In genomic region chr1:86542584-86542983, GRCm38 (mm10) we compare ENCODE assay signal across 28 mouse cellular contexts. TPM values are rescaled to one million over a fixed set of nuclear protein-coding genes. Genes with fewer than 3 reads are reported as not detected.
DNase-seq lines count a peak whose midpoint lies in the region; ATAC-seq and TF ChIP-seq lines count a peak whose summit lies in the region.
"Had no signal": no experiment of that assay in that cellular context is flagged by ENCODE, and none has a peak within 500 bp of the region (broad histone marks: within the 10 kb centered on the region; RNA-seq: fewer than 3 reads in every experiment).

No protein-coding gene starts in this region.

- peaks cover 4% of the 10 kb centered on the region; the same call in 1 of the 2 replicates for H3K4me1 ChIP-seq in liver, embryonic 11.5 days (replicated peaks; ENCODE audit: control insufficient read depth, insufficient read depth, low read length)
- peaks cover 0 to 3% of the 10 kb centered on the region in 2 experiments; a peak in 2 of 4 replicates for H3K4me1 ChIP-seq in liver, embryonic 14.5 days (replicated peaks; ENCODE audit: control insufficient read depth in 2 of 2, insufficient read depth in 2 of 2, low read length in 1 of 2)
- no peaks in the 10 kb centered on the region for H3K4me1 ChIP-seq in intestine, embryonic 15.5 days (replicated peaks)
- H3K4me1 ChIP-seq in heart, embryonic 10.5 days, result no peaks in the 10 kb centered on the region
- H3K4me1 ChIP-seq: embryonic facial prominence, embryonic 10.5 days; embryonic facial prominence, embryonic 13.5 days; forebrain, embryonic 12.5 days; forebrain, embryonic 15.5 days; heart, embryonic 13.5 days had no signal

- TF ChIP-seq EP300 in liver, embryonic 14.5 days (IDR thresholded peaks at IDR 0.05; ENCODE audit: low read depth), result no peak

- no peaks in the 10 kb centered on the region for H3K27me3 ChIP-seq in liver, embryonic 11.5 days (replicated peaks; ENCODE audit: control insufficient read depth, insufficient read depth, low read length)
- H3K27me3 ChIP-seq in liver, embryonic 14.5 days (ENCODE audit: control insufficient read depth, insufficient read depth, low read length), result no peaks in the 10 kb centered on the region
- no peaks in the 10 kb centered on the region for H3K27me3 ChIP-seq in intestine, embryonic 15.5 days (replicated peaks)
- H3K27me3 ChIP-seq in heart, embryonic 10.5 days (ENCODE audit: insufficient read depth, poor library complexity, severe bottlenecking), result no peaks in the 10 kb centered on the region
- H3K27me3 ChIP-seq: CH12.LX; embryonic facial prominence, embryonic 13.5 days; forebrain, embryonic 12.5 days; forebrain, embryonic 15.5 days; heart, embryonic 13.5 days had no signal

- H3K36me3 ChIP-seq in liver, embryonic 11.5 days (ENCODE audit: control insufficient read depth, insufficient read depth, low read length), result peaks cover 7% of the 10 kb centered on the region; the same call in 1 of the 2 replicates
- H3K36me3 ChIP-seq in liver, embryonic 14.5 days (replicated peaks; ENCODE audit: control insufficient read depth, insufficient read depth, low read depth), result peaks cover 9% of the 10 kb centered on the region
- H3K36me3 ChIP-seq in intestine, embryonic 15.5 days, result peaks cover 5% of the 10 kb centered on the region
- H3K36me3 ChIP-seq in heart, embryonic 10.5 days, result peaks cover 58% of the 10 kb centered on the region

- no peak for TF ChIP-seq CTCF in liver, embryonic 14.5 days (IDR thresholded peaks at IDR 0.05; ENCODE audit: low read depth)

- WGBS in liver, embryonic 11.5 days, result 55% methylated on average over 2 of the region's 2 CpGs
- WGBS in liver, embryonic 14.5 days (ENCODE audit: insufficient replicate concordance), result 22% methylated on average over 2 of the region's 2 CpGs
- 85% methylated on average over 2 of the region's 2 CpGs for WGBS in intestine, embryonic 15.5 days
- WGBS in heart, embryonic 10.5 days, result 86% methylated on average over 2 of the region's 2 CpGs

- ATAC-seq in liver, embryonic 11.5 days (replicated peaks; ENCODE audit: low FRiP score), result peak; percentile 39; the same call in 1 of the 2 replicates
- 0 out of 2 replicates have a peak, but pooled peaks have one; percentile 21 for ATAC-seq in liver, embryonic 14.5 days (ENCODE audit: insufficient read depth)
- peak; percentile 53 for ATAC-seq in megakaryocyte progenitor cell, adult 5-6 weeks (replicated peaks; ENCODE audit: poor library complexity)
- ATAC-seq in intestine, embryonic 15.5 days, result no peak
- ATAC-seq: forebrain, embryonic 15.5 days had no signal

- H3K4me2 ChIP-seq in liver, embryonic 11.5 days, result no peak overlapping the region
- no peak overlapping the region for H3K4me2 ChIP-seq in liver, embryonic 14.5 days (ENCODE audit: low read depth)
- H3K4me2 ChIP-seq in intestine, embryonic 15.5 days (replicated peaks), result no peak overlapping the region
- H3K4me2 ChIP-seq: embryonic facial prominence, embryonic 13.5 days; forebrain, embryonic 12.5 days; forebrain, embryonic 15.5 days; heart, embryonic 13.5 days; hindbrain, embryonic 14.5 days had no signal

- H3K9me3 ChIP-seq in liver, embryonic 11.5 days (ENCODE audit: control insufficient read depth, low read length), result no peaks in the 10 kb centered on the region
- H3K9me3 ChIP-seq in liver, embryonic 14.5 days (ENCODE audit: control insufficient read depth, low read length), result no peaks in the 10 kb centered on the region
- no peaks in the 10 kb centered on the region for H3K9me3 ChIP-seq in intestine, embryonic 15.5 days
- H3K9me3 ChIP-seq in heart, embryonic 10.5 days, result no peaks in the 10 kb centered on the region
- H3K9me3 ChIP-seq: embryonic facial prominence, embryonic 10.5 days; embryonic facial prominence, embryonic 13.5 days; forebrain, embryonic 12.5 days; forebrain, embryonic 15.5 days; G1E; heart, embryonic 13.5 days had no signal

- DNase-seq in liver, embryonic 11.5 days (ENCODE audit: low spot score), result no peak
- no peak for DNase-seq in liver
- DNase-seq in liver, embryonic 14.5 days (ENCODE audit: low read depth in 3 of 3, low spot score in 3 of 3), result no peak
- no peak for DNase-seq in urinary bladder, postnatal 36 days (ENCODE audit: low spot score in 2 of 2)
- no peak for DNase-seq in heart, embryonic 10.5 days (ENCODE audit: low spot score)
- DNase-seq: adrenal gland, adult 2 months; adrenal gland, postnatal 14 days; B cell, adult 2 months; cerebellum, adult 11-12 months; cerebellum, adult 8-10 months; cerebellum, postnatal 10 days; cerebellum, postnatal 36 days; embryo, embryonic 11 days; gastrocnemius, postnatal 25 days; heart, adult 18-20 months; heart, postnatal 14 days; heart, postnatal 4 days had no signal

- no peak overlapping the region for H3K9ac ChIP-seq in liver, embryonic 11.5 days (ENCODE audit: low read depth, low read length)
- no peak overlapping the region for H3K9ac ChIP-seq in liver, embryonic 14.5 days (replicated peaks)
- H3K9ac ChIP-seq in intestine, embryonic 15.5 days, result no peak overlapping the region
- H3K9ac ChIP-seq: embryonic facial prominence, embryonic 13.5 days; forebrain, embryonic 12.5 days; forebrain, embryonic 15.5 days; heart, embryonic 13.5 days; hindbrain, embryonic 14.5 days had no signal

- H3K4me3 ChIP-seq in liver, embryonic 11.5 days (ENCODE audit: low read depth, low read length), result no peak overlapping the region
- H3K4me3 ChIP-seq in liver, embryonic 14.5 days (ENCODE audit: insufficient read depth in 1 of 2, low read depth in 2 of 2, low read length in 2 of 2), result no peak overlapping the region
- H3K4me3 ChIP-seq in intestine, embryonic 15.5 days (replicated peaks), result no peak overlapping the region
- H3K4me3 ChIP-seq in heart, embryonic 10.5 days, result no peak overlapping the region
- H3K4me3 ChIP-seq: embryonic facial prominence, embryonic 10.5 days; embryonic facial prominence, embryonic 13.5 days; erythroblast, embryonic 14.5 days; forebrain, embryonic 12.5 days; forebrain, embryonic 15.5 days; heart, embryonic 13.5 days had no signal

- no peak overlapping the region for H3K27ac ChIP-seq in liver, embryonic 11.5 days (ENCODE audit: low read depth, low read length)
- H3K27ac ChIP-seq in liver, embryonic 14.5 days, result no peak overlapping the region
- H3K27ac ChIP-seq in intestine, embryonic 15.5 days, result no peak overlapping the region
- H3K27ac ChIP-seq in heart, embryonic 10.5 days, result no peak overlapping the region
- H3K27ac ChIP-seq: embryonic facial prominence, embryonic 10.5 days; embryonic facial prominence, embryonic 13.5 days; forebrain, embryonic 12.5 days; forebrain, embryonic 15.5 days; heart, embryonic 13.5 days; hindbrain, embryonic 14.5 days had no signal

RNA-seq across cellular contexts. Expression of gene Ptma, which starts 16.1 kb away (rescaled TPM):
- polyA plus RNA-seq in liver, embryonic 11.5 days (2014; fragmentation: Nextera tagmentation; extraction: Ambion mirVana), result 2,666 and 2,805 TPM in 2 replicates
- polyA plus RNA-seq in liver, embryonic 14.5 days (2012; rRNA removed), result 466 and 1,286 TPM in 2 replicates
- polyA plus RNA-seq in liver, embryonic 14.5 days (2014; fragmentation: Nextera tagmentation; extraction: Ambion mirVana), result 993 and 1,059 TPM in 2 replicates
- total RNA-seq in megakaryocyte progenitor cell, adult 5-6 weeks (2015), result 6,310 and 6,455 TPM in 2 replicates
- 6,827 and 7,265 TPM in 2 replicates for total RNA-seq in megakaryocyte progenitor cell, adult 5-6 weeks (2017)
- polyA plus RNA-seq in intestine, embryonic 15.5 days (2015; fragmentation: Nextera tagmentation; extraction: Ambion mirVana), result 2,151 and 2,475 TPM in 2 replicates
- polyA plus RNA-seq in heart, embryonic 10.5 days (2016; fragmentation: Nextera tagmentation; extraction: Ambion mirVana), result 1,013 and 1,650 TPM in 2 replicates

RNA-seq across cellular contexts. Expression of gene Pde6d, which starts 39.8 kb away (rescaled TPM):
- 48.1 and 52.1 TPM in 2 replicates for polyA plus RNA-seq in liver, embryonic 11.5 days (2014; fragmentation: Nextera tagmentation; extraction: Ambion mirVana)
- 18.0 and 20.0 TPM in 2 replicates for polyA plus RNA-seq in liver, embryonic 14.5 days (2012; rRNA removed)
- 23.6 and 25.2 TPM in 2 replicates for polyA plus RNA-seq in liver, embryonic 14.5 days (2014; fragmentation: Nextera tagmentation; extraction: Ambion mirVana)
- 60.3 and 71.2 TPM in 2 replicates for total RNA-seq in megakaryocyte progenitor cell, adult 5-6 weeks (2015)
- total RNA-seq in megakaryocyte progenitor cell, adult 5-6 weeks (2017), result 17.9 and 23.6 TPM in 2 replicates
- polyA plus RNA-seq in intestine, embryonic 15.5 days (2015; fragmentation: Nextera tagmentation; extraction: Ambion mirVana), result 45.8 and 56.6 TPM in 2 replicates
- polyA plus RNA-seq in heart, embryonic 10.5 days (2016; fragmentation: Nextera tagmentation; extraction: Ambion mirVana), result 69.7 and 73.6 TPM in 2 replicates

RNA-seq across cellular contexts. Expression of gene Cops7b, which starts 40.1 kb away (rescaled TPM):
- 30.8 and 33.4 TPM in 2 replicates for polyA plus RNA-seq in liver, embryonic 11.5 days (2014; fragmentation: Nextera tagmentation; extraction: Ambion mirVana)
- polyA plus RNA-seq in liver, embryonic 14.5 days (2012; rRNA removed), result 16.3 and 16.5 TPM in 2 replicates
- polyA plus RNA-seq in liver, embryonic 14.5 days (2014; fragmentation: Nextera tagmentation; extraction: Ambion mirVana), result 11.4 and 12.2 TPM in 2 replicates
- 9.3 and 13.2 TPM in 2 replicates for total RNA-seq in megakaryocyte progenitor cell, adult 5-6 weeks (2015)
- total RNA-seq in megakaryocyte progenitor cell, adult 5-6 weeks (2017), result 19.5 and 22.7 TPM in 2 replicates
- polyA plus RNA-seq in intestine, embryonic 15.5 days (2015; fragmentation: Nextera tagmentation; extraction: Ambion mirVana), result 32.3 and 33.0 TPM in 2 replicates
- 41.3 and 45.9 TPM in 2 replicates for polyA plus RNA-seq in heart, embryonic 10.5 days (2016; fragmentation: Nextera tagmentation; extraction: Ambion mirVana)
